Mouse (Mus musculus) stomach, postnatal 0 days (tissue): ENCODE measurements around the gene Tmc6. TPM values are rescaled to one million over a fixed set of nuclear protein-coding genes. Genes with fewer than 3 reads are reported as not detected.

ENCODE experiments used
- ATAC-seq: fragments of 200-750 bp; cut with Nextera tagmentation; 2 replicates; pipeline ENCODE4 v1.8.0; 2017; ENCODE audit not compliant: low FRiP score, low TSS enrichment
- DNase-seq: peaks from one replicate; pipeline ENCODE4 v3.0.0-alpha.2; 2016; ENCODE audit warnings: low spot score
- H3K27ac ChIP-seq: fragments of 300-500 bp; sonication (generic); replicated peaks from 2 replicates; pipeline ENCODE4 v1.5.1; 2014; ENCODE audit warnings: mild to moderate bottlenecking, control low read depth
- H3K27me3 ChIP-seq: fragments of 300-500 bp; sonication (generic); 2 replicates; pipeline ENCODE4 v1.6.1; 2014; ENCODE audit warnings: low read length; ENCODE audit not compliant: control insufficient read depth, insufficient read depth
- H3K36me3 ChIP-seq: fragments of 300-500 bp; sonication (generic); 2 replicates; pipeline ENCODE4 v1.6.1; 2014; ENCODE audit warnings: low read length, mixed read lengths; ENCODE audit not compliant: control insufficient read depth, insufficient read depth
- H3K4me1 ChIP-seq: fragments of 300-500 bp; sonication (generic); replicated peaks from 2 replicates; pipeline ENCODE4 v1.6.1; 2014; ENCODE audit warnings: antibody characterized with exemption; ENCODE audit not compliant: control insufficient read depth, insufficient read depth
- H3K4me2 ChIP-seq: fragments of 300-500 bp; sonication (generic); replicated peaks from 2 replicates; pipeline ENCODE4 v1.6.1; 2014; ENCODE audit warnings: low read depth, mild to moderate bottlenecking, control low read depth, moderate library complexity
- H3K4me3 ChIP-seq: fragments of 300-500 bp; sonication (generic); 2 replicates; pipeline ENCODE4 v1.5.1; 2014; ENCODE audit warnings: low read depth, low read length, control low read depth
- H3K9ac ChIP-seq: fragments of 300-500 bp; sonication (generic); 2 replicates; pipeline ENCODE4 v1.6.1; 2014; ENCODE audit warnings: mild to moderate bottlenecking, low read length, control low read depth, mixed read lengths
- H3K9me3 ChIP-seq: fragments of 300-500 bp; sonication (generic); 2 replicates; pipeline ENCODE4 v1.6.1; 2016; ENCODE audit warnings: low read length; ENCODE audit not compliant: control insufficient read depth
- CTCF ChIP-seq: IDR thresholded peaks from 2 replicates; pipeline ENCODE4 v1.5.1; 2016; ENCODE audit warnings: antibody characterized with exemption, low read depth, mild to moderate bottlenecking, moderate library complexity
- EP300 ChIP-seq: optimal IDR thresholded peaks from 2 replicates; pipeline ENCODE3; 2016; ENCODE audit warnings: antibody characterized with exemption
- WGBS: fragments of 180-500 bp; shearing (Covaris S2); extraction: QIAGEN DNeasy Blood & Tissue Kit; methylation state at CpG from one replicate; pipeline ENCODE4 v1.1.7; 2014; 5-methylcytosine and 5-hydroxymethylcytosine counted together
- polyA plus RNA-seq: library from polyadenylated mRNA; unstranded; fragments of >200 nt; fragmentation: Nextera tagmentation; extraction: Ambion mirVana; gene quantifications from 2 replicates; pipeline ENCODE4 v1.2.1, GENCODE M21; 2015

Gene Tmc6
- polyA plus RNA-seq, 1 experiment from 2014 or later, result 21.0 TPM

- WGBS, result 64% methylated on average over 20 of the region's 20 CpGs
- no peaks in the 10 kb centered on the region for H3K9me3 ChIP-seq
- no peak for TF ChIP-seq CTCF
- TF ChIP-seq EP300, result no peak
- H3K36me3 ChIP-seq, result peaks cover under 1% of the 10 kb centered on the region; the same call in 1 of the 2 replicates
- H3K4me3 ChIP-seq, result no peak overlapping the region
- ATAC-seq (peak; percentile 40), DNase-seq (peak; percentile 52)
- no peaks in the 10 kb centered on the region for H3K4me1 ChIP-seq
- no peaks in the 10 kb centered on the region for H3K27me3 ChIP-seq
- H3K9ac ChIP-seq, result no peak overlapping the region
- no peak overlapping the region for H3K4me2 ChIP-seq
- peak overlapping the region; percentile 58; the same call in 1 of the 2 replicates for H3K27ac ChIP-seq
Observed at GRCm38 (mm10) chr11:117768725-117769682, 13.0 kb downstream of the Tmc6 start.

GRCm38 (mm10) chr11:117766275-117766674 lies 15.7 kb downstream of the Tmc6 start:
- Histone ChIP-seq H3K36me3 (peaks cover 5% of the 10 kb centered on the region; the same call in 1 of the 2 replicates), H3K4me3 (no peak overlapping the region), H3K4me2 (no peak overlapping the region), H3K4me1 (no peaks in the 10 kb centered on the region), H3K9ac (no peak overlapping the region), H3K9me3 (no peaks in the 10 kb centered on the region), H3K27me3 (no peaks in the 10 kb centered on the region), H3K27ac (no peak overlapping the region)
- TF ChIP-seq CTCF (no peak), EP300 (no peak)
- ATAC-seq (no peak), DNase-seq (no peak)
- 89% methylated on average over 3 of the region's 3 CpGs for WGBS

DNA sequence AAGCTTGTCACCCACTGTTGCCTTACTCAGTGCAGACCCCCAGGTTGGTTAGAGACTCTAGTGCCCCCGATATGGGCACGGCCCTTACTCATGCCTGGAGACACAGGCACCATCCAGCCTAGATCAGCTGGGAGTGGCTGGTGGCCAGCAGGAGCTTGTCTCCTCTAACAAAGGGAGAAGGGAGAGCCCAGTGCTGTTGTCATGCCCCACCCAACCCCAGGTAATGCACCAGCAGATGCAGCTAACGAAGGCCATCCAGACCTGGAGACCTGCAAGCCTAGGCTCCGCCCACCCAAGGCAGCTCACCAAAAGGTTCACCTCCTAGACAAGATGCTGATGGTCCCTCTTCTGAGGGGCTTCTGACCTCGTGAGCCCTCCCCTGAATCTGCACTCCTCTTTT lies 16.6 kb downstream of the Tmc6 start:
- ATAC-seq (no peak; the same call in 1 of the 2 replicates), DNase-seq (no peak)
- Histone ChIP-seq H3K27ac (no peak overlapping the region), H3K4me1 (no peaks in the 10 kb centered on the region), H3K4me2 (no peak overlapping the region), H3K9ac (no peak overlapping the region), H3K36me3 (peaks cover 10% of the 10 kb centered on the region; the same call in 1 of the 2 replicates), H3K27me3 (no peaks in the 10 kb centered on the region), H3K9me3 (no peaks in the 10 kb centered on the region), H3K4me3 (no peak overlapping the region)
- 86% methylated on average over 5 of the region's 5 CpGs for WGBS
- TF ChIP-seq CTCF, result no peak
- TF ChIP-seq EP300, result no peak

GRCm38 (mm10) chr11:117764319-117764718 lies 17.7 kb downstream of the Tmc6 start:
- no peak for ATAC-seq
- TF ChIP-seq EP300 (no peak), CTCF (no peak)
- no peaks in the 10 kb centered on the region for H3K27me3 ChIP-seq
- H3K4me1 ChIP-seq, result no peaks in the 10 kb centered on the region
- no peaks in the 10 kb centered on the region for H3K9me3 ChIP-seq
- no peak overlapping the region for H3K4me3 ChIP-seq
- H3K27ac ChIP-seq, result no peak overlapping the region
- 72% methylated on average over 9 of the region's 9 CpGs for WGBS
- H3K36me3 ChIP-seq, result peaks cover 16% of the 10 kb centered on the region; the same call in 1 of the 2 replicates
- no peak overlapping the region for H3K4me2 ChIP-seq
- no peak overlapping the region for H3K9ac ChIP-seq
- no peak for DNase-seq

DNA sequence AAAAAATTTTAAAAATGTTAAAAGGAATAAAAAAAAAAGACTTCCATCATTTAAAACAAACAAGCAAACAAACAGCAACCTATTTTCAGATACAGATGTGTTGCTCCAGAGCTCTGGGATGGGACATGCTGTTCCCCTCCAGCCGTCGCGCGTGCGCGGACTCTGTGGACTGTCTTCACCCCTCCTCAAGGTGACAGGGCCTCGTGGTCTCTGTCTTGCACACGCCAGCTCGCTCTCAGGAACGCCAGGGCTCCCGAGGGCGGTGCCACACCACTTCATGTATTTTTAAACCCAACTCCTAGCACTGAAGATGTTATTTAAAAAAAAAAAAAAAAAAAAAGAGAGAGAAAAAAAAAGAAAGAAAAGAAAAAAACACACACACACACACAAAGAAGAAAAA lies 19.8 kb downstream of the Tmc6 start:
- DNase-seq, result no peak
- no peak for ATAC-seq
- TF ChIP-seq CTCF (no peak), EP300 (no peak)
- no peak overlapping the region for H3K4me2 ChIP-seq
- H3K9ac ChIP-seq, result no peak overlapping the region
- no peak overlapping the region for H3K4me3 ChIP-seq
- H3K36me3 ChIP-seq, result peaks cover 29% of the 10 kb centered on the region
- H3K27ac ChIP-seq, result no peak overlapping the region
- 90% methylated on average over 12 of the region's 12 CpGs for WGBS
- H3K27me3 ChIP-seq, result no peaks in the 10 kb centered on the region
- no peaks in the 10 kb centered on the region for H3K4me1 ChIP-seq
- H3K9me3 ChIP-seq, result no peaks in the 10 kb centered on the region

DNA sequence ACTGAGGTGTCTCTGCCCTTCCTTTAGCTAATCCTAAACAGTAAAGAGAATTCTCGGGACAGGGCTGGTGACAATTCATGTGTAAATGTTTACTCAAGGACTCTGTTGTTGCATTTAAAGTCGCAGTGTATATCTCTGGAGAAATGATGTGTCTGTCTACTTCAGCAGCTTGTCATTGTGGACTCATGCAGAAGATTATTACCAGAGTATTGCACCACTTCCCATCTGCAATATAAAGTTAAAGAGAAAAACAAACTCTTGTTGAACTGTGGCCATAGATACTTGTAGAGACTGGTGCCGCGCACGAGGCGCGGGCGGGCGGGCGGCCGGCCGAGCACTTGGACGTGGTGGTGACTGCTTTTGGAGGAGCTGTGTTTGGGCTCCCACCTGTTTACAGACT lies 20.2 kb downstream of the Tmc6 start:
- Histone ChIP-seq H3K4me3 (no peak overlapping the region), H3K27ac (no peak overlapping the region), H3K4me2 (no peak overlapping the region), H3K4me1 (no peaks in the 10 kb centered on the region), H3K27me3 (no peaks in the 10 kb centered on the region), H3K9ac (no peak overlapping the region), H3K9me3 (no peaks in the 10 kb centered on the region), H3K36me3 (peaks cover 29% of the 10 kb centered on the region)
- ATAC-seq, result no peak
- no peak for DNase-seq
- TF ChIP-seq EP300, result no peak
- TF ChIP-seq CTCF, result no peak
- WGBS, result 81% methylated on average over 13 of the region's 13 CpGs
